Mouse (Mus musculus) E14TG2a.4 (cell line): ENCODE measurements at regions not wholly inside any gene's neighbourhood (a gene's known extent, or its start where the extent isn't known, plus 50 kb on each side); places are given as distances from the start of the nearest gene placed in this dataset.
"Not testable (repeated sequence)": the region's sequence is repeated elsewhere in the genome, so short reads cannot be mapped to it uniquely, and the experiment has no call there.

Experiments used
- H3K27me3 ChIP-seq: 2 replicates; pipeline ENCODE4 v1.6.1; 2014; ENCODE audit warnings: low read length, control low read depth; ENCODE audit not compliant: insufficient read depth
- H3K36me3 ChIP-seq: 2 replicates; pipeline ENCODE4 v1.6.1; 2014; ENCODE audit warnings: low read length, control low read depth; ENCODE audit not compliant: insufficient read depth
- H3K4me1 ChIP-seq: replicated peaks from 2 replicates; pipeline ENCODE4 v1.6.1; 2014; ENCODE audit warnings: low read depth, low read length, control low read depth
- H3K4me3 ChIP-seq: replicated peaks from 2 replicates; pipeline ENCODE4 v1.5.1; 2014; ENCODE audit warnings: mild to moderate bottlenecking, low read length
- H3K9me3 ChIP-seq: 2 replicates; pipeline ENCODE4 v1.6.1; 2014; ENCODE audit warnings: low read length, control low read depth
- CTCF ChIP-seq: conservative IDR thresholded peaks from 2 replicates; pipeline ENCODE4 v1.5.1; 2014; ENCODE audit warnings: low read length
- NANOG ChIP-seq: IDR thresholded peaks from 2 replicates; pipeline ENCODE4 v1.6.1; 2014; ENCODE audit warnings: borderline replicate concordance, low read length, mixed read lengths
- POU5F1 ChIP-seq: IDR thresholded peaks from 2 replicates; pipeline ENCODE4 v1.6.1; 2014; ENCODE audit warnings: low read length, borderline replicate concordance

DNA sequence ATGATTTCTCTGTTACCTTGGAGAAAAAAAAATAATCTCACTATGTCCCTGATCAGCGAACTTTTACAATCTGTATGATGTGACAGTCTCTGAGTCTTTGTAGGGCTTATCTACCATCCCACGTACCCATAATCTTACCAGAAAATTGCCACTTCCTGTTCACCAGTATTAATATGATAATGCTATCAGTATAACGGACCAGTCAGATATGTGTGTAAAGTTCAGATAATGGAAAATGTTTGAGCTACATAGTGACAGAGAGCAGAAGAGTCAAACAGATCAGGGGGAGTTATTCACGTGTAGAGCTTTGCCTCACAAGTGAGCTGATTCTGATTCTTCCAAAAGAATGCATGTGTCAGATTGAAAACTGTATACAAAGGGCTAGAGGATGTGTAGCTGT, 466.0 kb upstream of the Fam160b2 start:
- Histone ChIP-seq H3K9me3 (no peaks in the 10 kb centered on the region), H3K27me3 (no peaks in the 10 kb centered on the region), H3K4me1 (no peaks in the 10 kb centered on the region), H3K4me3 (no peak overlapping the region), H3K36me3 (no peaks in the 10 kb centered on the region)
- TF ChIP-seq CTCF, result no peak
- TF ChIP-seq POU5F1, result no peak
- no peak for TF ChIP-seq NANOG

DNA sequence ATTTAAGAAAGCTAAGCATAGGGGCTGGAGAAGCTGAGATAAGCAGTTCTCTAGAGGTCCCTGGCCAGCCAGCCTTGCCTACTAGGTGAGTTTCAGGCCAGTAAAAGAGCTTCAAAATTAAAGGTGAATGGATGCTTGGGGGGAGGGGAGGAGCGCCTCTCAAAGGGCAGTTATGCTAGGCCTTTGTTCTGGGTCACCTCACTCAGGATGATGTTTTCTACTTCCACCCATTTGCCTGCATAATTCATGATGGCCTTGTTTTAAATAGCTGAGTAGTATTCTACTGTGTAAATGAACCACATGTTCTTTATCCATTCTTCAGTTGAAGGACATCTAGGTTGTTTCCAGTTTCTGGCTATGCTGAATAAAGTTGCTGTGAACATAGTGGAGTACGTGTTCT, 457.0 kb upstream of the Fam160b2 start:
- Histone ChIP-seq H3K36me3 (no peaks in the 10 kb centered on the region), H3K4me3 (no peak overlapping the region), H3K4me1 (0 out of 2 replicates have a peak, but pooled peaks cover 3% of the 10 kb centered on the region), H3K27me3 (no peaks in the 10 kb centered on the region), H3K9me3 (no peaks in the 10 kb centered on the region)
- TF ChIP-seq CTCF, result no peak
- peak; percentile 44; the same call in 1 of the 2 replicates for TF ChIP-seq POU5F1

DNA sequence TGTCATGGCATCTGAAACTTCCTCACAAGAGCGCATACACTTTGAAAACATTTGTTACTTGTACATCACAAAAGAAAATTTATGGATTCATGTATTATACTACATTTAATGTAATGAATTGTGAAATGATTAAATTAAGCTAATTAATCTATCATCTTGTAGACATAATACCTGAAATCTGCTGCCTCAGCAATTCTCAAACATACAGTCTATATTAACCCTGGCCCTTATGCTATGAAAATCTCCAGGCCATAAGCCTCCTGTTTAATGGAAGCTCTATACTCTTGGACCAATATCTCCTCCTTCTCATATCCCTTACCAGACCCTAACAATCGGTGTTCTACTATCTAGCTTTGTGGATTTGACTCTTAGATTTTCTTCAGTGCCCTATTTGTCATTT, 455.8 kb upstream of the Fam160b2 start:
- H3K36me3 ChIP-seq, result no peaks in the 10 kb centered on the region
- H3K9me3 ChIP-seq, result no peaks in the 10 kb centered on the region
- TF ChIP-seq CTCF (no peak), POU5F1 (no peak), NANOG (no peak)

DNA sequence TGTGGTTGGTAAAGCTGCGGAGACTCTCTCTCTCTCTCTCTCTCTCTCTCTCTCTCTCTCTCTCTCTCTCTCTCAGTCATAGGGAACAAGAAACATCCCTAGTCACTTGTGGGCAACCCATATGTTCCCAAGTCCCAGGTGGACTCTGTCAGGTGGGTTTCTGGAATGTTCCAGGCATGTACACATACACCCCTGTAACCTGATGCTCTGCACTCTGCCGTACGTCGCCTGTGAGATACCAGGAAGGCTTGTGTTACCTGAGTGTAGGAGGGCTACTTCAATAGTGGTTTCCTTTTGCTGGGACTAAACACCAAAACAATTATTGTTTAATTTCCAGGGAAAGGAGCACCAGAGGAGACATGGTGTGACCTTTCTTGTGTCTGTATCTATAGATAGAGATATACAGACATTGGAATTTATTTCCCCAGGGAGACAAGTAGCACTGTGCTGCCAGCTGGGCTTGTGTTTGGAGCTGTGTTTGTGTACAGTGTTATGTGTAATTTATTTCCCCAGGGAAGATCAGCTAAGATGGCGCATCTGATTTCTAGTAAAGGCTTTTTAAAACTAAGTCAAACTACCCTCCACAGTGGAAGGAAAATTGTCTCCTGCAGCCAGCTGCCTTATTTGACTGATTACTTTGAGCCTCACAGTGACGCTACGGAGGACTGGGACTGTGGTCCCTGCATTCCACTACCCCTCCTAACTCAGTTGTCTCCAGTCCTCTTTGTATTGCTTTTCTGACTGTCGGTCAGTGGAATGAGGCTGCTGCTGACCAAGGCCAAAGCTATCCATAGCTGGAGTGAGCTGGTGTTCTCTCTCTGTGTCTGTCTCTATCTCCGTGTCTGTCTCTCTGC, 454.4 kb upstream of the Fam160b2 start:
- TF ChIP-seq NANOG, result no peak
- TF ChIP-seq POU5F1, result no peak
- TF ChIP-seq CTCF, result no peak
- no peak overlapping the region for H3K4me3 ChIP-seq
- no peaks in the 10 kb centered on the region for H3K9me3 ChIP-seq
- H3K27me3 ChIP-seq, result no peaks in the 10 kb centered on the region
- no peaks in the 10 kb centered on the region for H3K36me3 ChIP-seq
- 0 out of 2 replicates have a peak, but pooled peaks cover 3% of the 10 kb centered on the region for H3K4me1 ChIP-seq

More for the DNA sequence above, 455.8 kb upstream of the Fam160b2 start:
- Histone ChIP-seq H3K4me3 (no peak overlapping the region), H3K4me1 (0 out of 2 replicates have a peak, but pooled peaks cover 3% of the 10 kb centered on the region), H3K27me3 (no peaks in the 10 kb centered on the region)

DNA sequence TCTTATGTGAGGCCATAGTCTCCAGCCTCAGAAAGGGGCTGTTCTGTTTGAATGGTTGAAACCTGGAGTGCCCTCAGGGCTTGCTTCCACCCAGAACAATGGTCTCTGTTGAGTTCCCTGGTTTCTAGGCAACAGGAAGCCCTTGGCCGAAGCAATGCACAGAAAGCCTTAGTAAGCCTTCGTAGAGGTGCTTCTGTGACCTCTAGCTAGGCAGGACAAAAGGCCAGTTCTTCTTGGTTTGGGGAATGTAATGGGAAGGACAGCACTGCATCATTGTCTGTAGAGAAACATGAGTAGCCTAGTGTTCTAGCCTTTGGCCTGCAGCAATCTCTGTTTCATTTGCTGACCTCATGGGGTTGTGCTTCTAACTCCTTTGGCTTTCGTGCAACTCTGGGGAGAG, 447.5 kb upstream of the Fam160b2 start:
- TF ChIP-seq NANOG (no peak), CTCF (no peak), POU5F1 (no peak)
- 0 out of 2 replicates have a peak, but pooled peaks cover 2% of the 10 kb centered on the region for H3K4me1 ChIP-seq
- H3K9me3 ChIP-seq, result no peaks in the 10 kb centered on the region
- H3K36me3 ChIP-seq, result no peaks in the 10 kb centered on the region
- no peaks in the 10 kb centered on the region for H3K27me3 ChIP-seq
- H3K4me3 ChIP-seq, result no peak overlapping the region

DNA sequence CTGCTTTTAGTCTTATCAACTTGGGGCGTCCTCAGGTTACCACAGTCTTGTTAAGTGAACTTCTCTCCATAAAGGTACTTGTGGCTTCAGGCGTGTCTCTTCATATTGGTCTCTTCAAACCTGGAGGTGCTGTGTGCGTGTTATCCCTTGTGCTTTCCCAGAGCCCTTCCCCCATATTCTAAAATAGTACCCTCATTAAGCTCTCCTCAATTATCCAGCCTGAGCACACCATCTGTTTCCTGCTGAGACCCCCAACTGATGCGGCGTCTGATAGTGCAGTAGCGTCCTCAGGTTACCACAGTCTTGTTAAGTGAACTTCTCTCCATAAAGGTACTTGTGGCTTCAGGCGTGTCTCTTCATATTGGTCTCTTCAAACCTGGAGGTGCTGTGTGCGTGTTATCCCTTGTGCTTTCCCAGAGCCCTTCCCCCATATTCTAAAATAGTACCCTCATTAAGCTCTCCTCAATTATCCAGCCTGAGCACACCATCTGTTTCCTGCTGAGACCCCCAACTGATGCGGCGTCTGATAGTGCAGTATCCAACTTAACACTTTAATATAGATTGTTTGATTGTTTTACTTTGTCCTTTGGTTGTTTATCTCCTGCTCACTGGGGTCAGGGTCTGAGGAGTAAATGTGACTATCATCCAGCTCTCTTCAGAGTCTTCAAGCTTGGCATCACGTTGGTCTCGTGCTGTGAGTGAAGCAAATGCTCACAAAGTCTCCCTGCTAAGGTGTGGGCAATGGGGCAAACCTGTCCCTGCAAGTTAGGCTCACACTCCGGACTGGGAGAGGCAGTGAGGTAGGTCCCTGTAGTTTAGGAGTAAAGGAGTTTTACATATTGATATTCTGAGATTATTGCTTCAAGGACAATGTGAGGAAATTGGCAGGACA, 444.5 kb upstream of the Fam160b2 start:
- not testable (repeated sequence) for H3K9me3 ChIP-seq, H3K4me1 ChIP-seq, H3K36me3 ChIP-seq, H3K27me3 ChIP-seq, H3K4me3 ChIP-seq

DNA sequence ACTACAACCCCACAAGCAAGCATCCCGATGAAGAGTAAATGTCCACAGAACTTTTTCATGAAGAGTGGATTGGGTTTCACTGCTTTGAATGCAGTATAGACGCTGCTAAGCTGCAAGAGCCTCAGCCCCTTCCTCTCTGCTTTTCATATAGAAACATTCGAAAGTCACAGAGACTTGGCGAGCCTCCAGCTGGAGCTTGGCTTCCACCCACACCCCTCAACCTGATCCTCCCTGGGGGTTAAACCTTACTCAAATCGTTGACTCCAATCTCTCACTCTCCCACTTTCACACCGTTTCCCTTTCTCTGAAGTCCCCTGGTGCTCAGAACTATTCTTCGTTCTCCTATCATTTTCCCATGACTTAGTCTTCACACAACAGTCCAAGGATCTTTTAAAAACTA, 437.0 kb upstream of the Fam160b2 start:
- TF ChIP-seq NANOG, result no peak
- no peak for TF ChIP-seq POU5F1
- no peak for TF ChIP-seq CTCF
- H3K36me3 ChIP-seq, result no peaks in the 10 kb centered on the region
- no peaks in the 10 kb centered on the region for H3K27me3 ChIP-seq
- no peak overlapping the region for H3K4me3 ChIP-seq
- no peaks in the 10 kb centered on the region for H3K9me3 ChIP-seq
- H3K4me1 ChIP-seq, result no peaks in the 10 kb centered on the region

DNA sequence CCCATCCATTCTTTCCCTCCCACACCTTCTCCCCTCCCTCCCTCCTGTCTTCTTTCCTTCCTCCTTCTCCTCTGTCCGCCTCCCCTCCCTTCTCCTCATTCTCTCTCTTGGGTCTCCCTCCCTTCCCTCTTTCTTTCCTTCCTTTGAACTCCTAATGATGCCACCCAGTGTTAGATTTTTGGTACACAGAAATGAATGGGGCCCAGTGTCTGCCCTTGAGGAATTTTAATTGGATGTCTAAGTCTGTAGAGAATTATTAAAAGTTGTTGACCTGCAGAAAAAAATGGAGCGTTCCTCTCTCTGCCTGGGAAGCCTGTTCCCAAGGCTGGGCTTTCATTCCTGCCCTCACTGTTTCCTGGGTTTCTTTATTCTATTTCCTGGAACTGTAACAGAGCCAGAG, 434.0 kb upstream of the Fam160b2 start:
- H3K4me1 ChIP-seq, result no peaks in the 10 kb centered on the region
- H3K4me3 ChIP-seq, result no peak overlapping the region
- H3K27me3 ChIP-seq, result no peaks in the 10 kb centered on the region
- no peaks in the 10 kb centered on the region for H3K9me3 ChIP-seq
- H3K36me3 ChIP-seq, result no peaks in the 10 kb centered on the region
- no peak for TF ChIP-seq CTCF
- TF ChIP-seq NANOG, result no peak
- no peak for TF ChIP-seq POU5F1

DNA sequence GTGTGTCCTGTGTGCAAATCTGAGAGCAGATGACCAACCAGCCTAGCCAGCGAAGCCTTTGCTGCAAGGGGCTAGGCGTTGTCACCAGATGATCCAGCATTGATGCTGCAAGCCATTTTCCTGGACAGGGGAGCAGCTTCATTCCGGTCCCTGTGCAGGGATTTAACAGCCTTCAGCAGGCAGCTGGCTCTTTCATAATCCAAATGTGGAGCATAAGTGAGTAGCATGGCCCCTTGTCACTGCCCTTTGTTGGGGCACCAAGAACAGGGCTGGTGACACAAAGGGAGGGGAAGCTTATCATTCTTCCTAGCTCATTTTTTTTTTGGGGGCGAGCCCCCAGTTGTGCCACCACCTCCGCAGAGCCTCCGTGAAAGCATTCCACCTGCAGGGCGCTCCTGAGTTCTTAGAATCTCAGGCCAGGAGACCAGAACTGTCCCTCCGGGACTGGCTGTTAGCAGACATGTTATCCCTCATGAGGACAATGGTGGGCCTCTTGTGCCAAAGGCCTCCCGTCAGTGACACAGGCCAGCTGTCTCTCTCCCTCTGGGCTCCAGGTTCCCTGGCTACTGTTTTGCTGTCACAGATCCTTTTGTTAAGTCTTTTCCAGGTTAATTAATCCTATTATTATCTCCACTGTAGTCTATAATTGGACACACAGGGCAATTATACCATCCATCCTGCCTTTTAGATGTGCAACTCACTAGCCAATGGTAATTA, 430.7 kb upstream of the Fam160b2 start:
- H3K9me3 ChIP-seq, result no peaks in the 10 kb centered on the region
- no peaks in the 10 kb centered on the region for H3K27me3 ChIP-seq
- TF ChIP-seq POU5F1 (no peak), NANOG (no peak), CTCF (no peak)
- H3K4me1 ChIP-seq, result no peaks in the 10 kb centered on the region
- no peaks in the 10 kb centered on the region for H3K36me3 ChIP-seq
- H3K4me3 ChIP-seq, result no peak overlapping the region
